In the genomic region with DNA sequence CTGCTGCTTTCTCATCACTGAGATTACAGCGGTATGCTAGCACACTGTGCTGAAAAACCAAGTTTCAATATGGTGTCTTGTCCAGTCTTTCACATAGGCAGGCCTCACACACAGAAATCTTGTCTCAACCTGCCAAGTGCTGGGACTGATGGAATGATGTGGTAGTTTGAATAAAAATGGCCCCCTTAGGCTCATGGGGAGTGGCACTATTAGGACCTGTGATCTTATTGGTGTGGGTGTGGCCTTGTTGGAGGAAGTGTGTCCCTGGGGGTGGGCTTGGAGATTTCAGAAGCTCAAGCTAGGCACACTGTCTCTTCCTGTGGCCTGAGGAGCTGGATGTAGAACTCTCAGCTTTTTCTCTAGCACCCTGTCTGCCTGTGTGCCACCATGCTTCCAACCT, we compare ENCODE assay signal across 19 mouse cellular contexts. TPM values are rescaled to one million over a fixed set of nuclear protein-coding genes. Genes with fewer than 3 reads are reported as not detected.
"Had no signal": no experiment of that assay in that cellular context is flagged by ENCODE, and none has a peak within 500 bp of the region (broad histone marks: within the 10 kb centered on the region; RNA-seq: fewer than 3 reads in every experiment).

No protein-coding gene starts in this region.

- H3K4me2 ChIP-seq: lung, embryonic 15.5 days; midbrain, embryonic 12.5 days; neural tube, embryonic 12.5 days had no signal

- H3K9ac ChIP-seq: liver, postnatal 0 days; lung, embryonic 15.5 days; midbrain, embryonic 12.5 days; neural tube, embryonic 12.5 days had no signal

- H3K27me3 ChIP-seq: lung, embryonic 15.5 days; midbrain, embryonic 12.5 days; neural tube, embryonic 12.5 days had no signal

- H3K9me3 ChIP-seq: lung, embryonic 15.5 days; midbrain, embryonic 10.5 days; midbrain, embryonic 12.5 days; neural tube, embryonic 12.5 days had no signal

- H3K4me1 ChIP-seq: lung, embryonic 15.5 days; midbrain, embryonic 10.5 days; midbrain, embryonic 12.5 days; neural tube, embryonic 12.5 days had no signal

- H3K4me3 ChIP-seq: lung, embryonic 15.5 days; midbrain, embryonic 10.5 days; midbrain, embryonic 12.5 days; myocyte; neural tube, embryonic 12.5 days had no signal

- DNase-seq: liver, postnatal 0 days; lung, adult 2 months; lung, postnatal 4 days; midbrain, embryonic 14.5 days; right cerebral cortex, postnatal 14 days; right cerebral cortex, postnatal 4 days; spleen, adult 18-20 months; thymus, adult 18-20 months; thymus, postnatal 14 days; thymus, postnatal 36 days had no signal

- H3K27ac ChIP-seq: lung, embryonic 15.5 days; midbrain, embryonic 10.5 days; midbrain, embryonic 12.5 days; neural tube, embryonic 12.5 days had no signal

- H3K36me3 ChIP-seq: lung, embryonic 15.5 days; midbrain, embryonic 10.5 days; midbrain, embryonic 12.5 days; neural tube, embryonic 12.5 days had no signal

RNA-seq across cellular contexts. Expression of a gene that starts 11.0 kb away (rescaled TPM):
- total RNA-seq: megakaryocyte, adult 5-6 weeks; megakaryocyte-erythroid progenitor cell, adult 5-6 weeks; neutrophil, adult 5-6 weeks had no signal
- polyA plus RNA-seq: liver, postnatal 0 days; myocyte; thymus, postnatal 0 days had no signal
